Mouse (Mus musculus): Measurements from ENCODE around the gene Defb5.
"Not testable (repeated sequence)": the region's sequence is repeated elsewhere in the genome, so short reads cannot be mapped to it uniquely, and the experiment has no call there.

DNA sequence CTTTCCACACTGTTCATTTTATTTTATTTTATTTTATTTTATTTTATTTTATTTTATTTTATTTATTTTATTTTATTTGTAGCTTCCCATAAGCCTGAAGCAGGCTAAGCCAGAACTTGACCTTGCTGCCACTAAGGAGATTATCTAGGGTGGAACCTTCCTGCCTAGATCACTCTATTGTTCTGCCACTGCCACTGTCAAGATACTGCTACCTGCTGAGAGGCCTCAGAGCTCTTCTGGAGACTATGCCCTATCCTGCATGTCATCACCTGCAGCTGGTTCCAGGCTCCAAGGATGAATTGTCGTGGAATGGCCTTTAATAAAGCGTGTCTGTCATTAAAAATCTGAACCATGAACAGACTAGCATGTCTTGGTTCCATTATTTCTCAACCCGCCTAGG lies 51.0 kb downstream of the Defb5 start:
- TF ChIP-seq CTCF, POLR2A (IDR thresholded peaks at IDR 0.05; ENCODE audit: insufficient read depth, low read depth, low read length): not testable (repeated sequence)
